Mouse (Mus musculus): ENCODE measurements around the gene Hmgb2.

DNA sequence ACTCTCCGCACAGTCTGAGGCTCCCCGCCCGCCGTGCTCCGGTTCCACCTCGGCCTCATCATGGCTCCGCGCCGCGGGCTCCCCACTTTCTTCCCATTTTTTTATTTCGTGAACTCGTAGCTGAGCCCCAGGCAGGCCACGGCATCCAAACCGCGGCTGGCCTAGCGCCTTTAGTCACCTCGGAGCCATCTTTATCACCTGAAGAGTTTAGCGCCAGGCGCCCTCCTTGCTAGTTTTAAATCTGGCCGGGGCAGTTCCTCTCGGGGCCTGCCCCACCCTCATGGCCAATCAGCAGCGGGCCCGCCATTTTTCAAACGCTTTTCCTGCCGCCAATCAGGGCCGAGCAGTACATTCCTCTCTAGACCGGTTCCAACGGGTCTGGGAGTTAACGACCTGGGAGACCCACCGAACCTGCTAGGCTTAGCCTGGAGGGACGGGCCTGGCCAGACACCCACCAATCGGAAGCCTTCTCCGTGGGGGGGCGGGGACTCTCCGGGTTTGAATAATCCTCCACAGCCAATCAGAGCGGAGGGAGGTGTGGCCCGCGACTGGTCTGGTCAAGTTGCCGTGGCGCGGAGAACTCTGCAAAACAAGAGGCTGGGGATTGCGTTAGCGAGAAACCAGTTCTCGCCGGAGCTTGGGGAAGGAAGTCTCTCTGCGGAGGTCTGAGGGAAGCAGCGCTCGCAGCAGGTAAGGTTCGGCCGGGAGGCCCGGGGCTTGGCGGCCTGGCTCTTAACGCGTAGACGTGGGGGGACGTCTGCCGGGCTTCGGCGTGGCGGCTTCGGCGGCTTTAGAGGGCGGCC lies at the start of gene Hmgb2:
- TF ChIP-seq CTCF (IDR thresholded peaks at IDR 0.05; ENCODE audit: insufficient read depth, low read length) (no peak), POLR2A (IDR thresholded peaks at IDR 0.05; ENCODE audit: borderline replicate concordance, extremely low read depth, low read depth, low read length) (peak; percentile 96)

Data from lung, adult 2 months (tissue).